Mouse (Mus musculus): ENCODE data around the gene Trim9. TPM values are rescaled to one million over a fixed set of nuclear protein-coding genes. Genes with fewer than 3 reads are reported as not detected.
A peak's percentile ranks its signal among the peaks of the same experiment; 100 is the strongest.

The Trim9 gene
- total RNA-seq, 2 experiments from 2014 or later, result 0.11 TPM; not detected in 1

DNA sequence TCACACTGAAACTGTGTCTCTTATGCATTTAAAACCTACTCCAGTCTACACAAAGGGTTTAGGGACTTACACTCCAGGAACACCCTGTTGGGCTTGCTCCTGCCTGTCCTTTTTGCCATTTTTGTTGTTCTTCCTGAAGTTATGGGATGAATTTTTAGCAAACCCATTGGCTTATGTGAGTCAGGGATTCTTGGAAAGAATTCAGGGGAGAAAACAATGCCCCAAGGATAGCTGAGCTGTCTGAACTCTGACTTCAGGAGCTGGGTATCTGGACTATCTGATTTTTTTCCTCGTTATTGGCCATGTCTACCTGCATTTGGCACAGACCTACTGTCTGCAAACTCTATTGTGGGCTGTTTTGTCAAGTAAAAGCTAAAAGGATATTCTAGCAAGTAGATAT lies 20.5 kb downstream of the Trim9 start:
- no peak for ATAC-seq (ENCODE audit: poor library complexity, severe bottlenecking)

DNA sequence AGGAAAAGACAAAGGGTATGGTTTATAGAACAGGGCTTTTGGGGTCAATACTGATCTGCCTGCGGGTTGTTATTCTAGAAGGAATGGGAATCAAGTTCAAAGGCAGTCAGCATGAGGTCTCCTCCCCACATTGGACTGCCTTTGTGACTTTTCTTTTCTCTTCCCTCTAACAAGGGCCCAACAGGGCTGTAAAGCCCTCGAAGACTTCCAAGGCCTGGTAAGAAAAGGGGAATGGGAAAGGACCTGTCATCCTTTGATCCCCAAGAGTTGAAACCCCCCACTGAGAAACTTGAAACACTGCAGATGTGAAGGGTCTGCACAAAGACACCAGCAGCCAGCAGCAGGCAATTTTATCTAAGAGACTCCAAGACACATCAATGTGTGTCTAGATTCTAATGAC lies 21.0 kb downstream of the Trim9 start:
- no peak for ATAC-seq (ENCODE audit: poor library complexity, severe bottlenecking)

GRCm38 (mm10) chr12:70325826-70326225 lies 21.6 kb downstream of the Trim9 start:
- ATAC-seq (ENCODE audit: poor library complexity, severe bottlenecking), result no peak

DNA sequence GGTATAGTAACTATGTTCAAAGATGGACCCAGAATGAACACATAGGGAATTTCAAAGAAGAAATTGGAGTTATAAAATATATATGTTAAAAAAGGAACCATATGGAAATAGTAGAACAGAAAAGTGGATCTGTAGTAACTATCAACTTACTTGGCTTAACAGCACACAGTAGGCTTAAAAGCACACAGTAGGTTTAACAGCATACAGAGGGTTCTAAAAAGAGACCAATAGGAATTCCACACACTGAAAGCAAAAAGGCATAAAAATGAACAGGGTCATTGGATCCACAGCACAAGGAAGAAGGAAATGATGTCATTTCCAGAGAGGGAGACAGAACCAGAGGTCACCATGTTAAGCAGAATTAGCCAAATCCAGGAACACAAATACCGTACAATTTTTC lies 24.6 kb downstream of the Trim9 start:
- no peak for ATAC-seq (ENCODE audit: poor library complexity, severe bottlenecking)

DNA sequence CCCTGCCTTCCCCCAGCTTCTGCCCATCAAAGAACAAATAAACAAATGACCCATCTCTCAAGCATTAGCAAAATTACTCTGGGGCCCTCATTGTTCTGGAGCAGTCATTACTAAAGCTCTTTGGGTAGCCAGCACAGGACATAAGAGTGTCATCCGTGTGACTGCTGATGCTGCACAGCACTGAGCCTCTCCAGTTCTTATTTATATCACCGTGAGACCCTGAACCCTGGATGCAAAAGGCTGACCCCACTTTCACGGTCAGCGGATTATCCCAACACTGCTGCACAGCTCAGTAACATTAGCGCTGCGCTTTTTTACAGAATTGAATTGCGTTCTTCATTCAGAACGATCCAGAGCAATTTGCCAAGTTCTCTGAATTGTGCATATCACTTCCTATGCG lies 31.3 kb downstream of the Trim9 start:
- no peak for ATAC-seq (ENCODE audit: poor library complexity, severe bottlenecking)

DNA sequence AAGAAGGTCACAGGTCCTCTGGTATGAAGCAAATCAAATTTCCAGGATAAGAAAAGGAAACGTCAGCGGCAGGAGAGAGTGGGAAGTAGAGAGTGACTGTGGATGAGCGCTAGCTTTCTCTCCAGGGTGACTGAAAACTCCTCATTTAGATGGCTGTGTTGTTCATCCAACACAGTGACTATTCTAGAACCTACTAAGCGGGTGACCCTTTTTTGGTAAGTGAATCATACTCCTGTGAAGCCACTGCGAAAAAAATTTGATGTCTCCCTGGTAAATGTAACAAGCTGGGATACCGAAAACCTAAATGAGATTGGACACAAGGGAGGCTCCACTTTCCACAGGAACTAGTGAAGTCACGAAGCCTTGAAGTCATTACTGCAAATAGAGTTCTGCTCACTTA lies 39.5 kb downstream of the Trim9 start:
- no peak for ATAC-seq (ENCODE audit: poor library complexity, severe bottlenecking)

- ATAC-seq (ENCODE audit: poor library complexity, severe bottlenecking), result no peak
Measured at GRCm38 (mm10) chr12:70307062-70307461, 40.4 kb downstream of the Trim9 start.

- ATAC-seq (ENCODE audit: poor library complexity, severe bottlenecking), result no peak
Measured at GRCm38 (mm10) chr12:70304014-70304413, 43.4 kb downstream of the Trim9 start.

- ATAC-seq (ENCODE audit: poor library complexity, severe bottlenecking), result no peak
Measured at GRCm38 (mm10) chr12:70303525-70303924, 43.9 kb downstream of the Trim9 start.

DNA sequence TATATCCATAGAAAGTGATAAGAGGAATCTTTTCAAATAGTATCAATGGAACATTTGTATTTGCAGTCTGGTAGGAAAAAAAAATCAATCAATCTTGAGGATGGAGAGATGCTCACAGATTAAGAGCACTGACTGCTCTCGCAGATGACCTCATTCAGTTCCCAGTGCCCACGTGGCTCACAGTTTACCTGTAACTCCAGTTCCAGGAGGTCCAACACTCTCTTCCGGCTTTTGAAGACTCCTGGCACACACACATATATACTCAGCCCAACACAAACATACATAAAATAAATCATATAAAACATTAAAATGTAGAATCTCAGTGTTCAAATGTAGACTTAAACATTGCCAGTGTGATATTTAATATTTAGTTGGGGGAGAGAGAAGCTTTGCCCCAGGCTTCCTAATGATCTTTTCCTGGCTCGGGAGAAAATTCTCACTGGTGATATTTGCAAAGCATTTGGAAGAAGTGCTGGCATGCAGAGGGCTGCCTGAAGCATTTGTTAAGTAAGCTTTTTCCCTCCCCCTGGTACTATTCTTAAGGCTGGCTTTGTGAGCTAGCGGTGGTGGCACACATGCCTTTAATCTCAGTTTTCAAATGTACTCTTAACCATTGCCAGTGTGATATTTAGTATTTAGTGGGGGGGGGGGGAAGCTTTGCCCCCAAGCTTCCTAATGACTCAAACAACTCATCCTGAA lies 45.2 kb downstream of the Trim9 start:
- ATAC-seq (ENCODE audit: poor library complexity, severe bottlenecking), result no peak

- no peak for ATAC-seq (ENCODE audit: poor library complexity, severe bottlenecking)
Measured at GRCm38 (mm10) chr12:70293927-70294684, 53.3 kb downstream of the Trim9 start.

- ATAC-seq (ENCODE audit: poor library complexity, severe bottlenecking), result no peak
Measured at GRCm38 (mm10) chr12:70293165-70293926, 54.1 kb downstream of the Trim9 start.

- no peak for ATAC-seq (ENCODE audit: poor library complexity, severe bottlenecking)
Measured at GRCm38 (mm10) chr12:70285521-70285920, 61.9 kb downstream of the Trim9 start.

- ATAC-seq (ENCODE audit: poor library complexity, severe bottlenecking), result no peak
Measured at GRCm38 (mm10) chr12:70284979-70285378, 62.4 kb downstream of the Trim9 start.

GRCm38 (mm10) chr12:70283116-70283731 lies 64.2 kb downstream of the Trim9 start:
- ATAC-seq (ENCODE audit: poor library complexity, severe bottlenecking), result no peak

GRCm38 (mm10) chr12:70280930-70281329 lies 66.5 kb downstream of the Trim9 start:
- ATAC-seq (ENCODE audit: poor library complexity, severe bottlenecking), result no peak

- ATAC-seq (ENCODE audit: poor library complexity, severe bottlenecking), result peak; percentile 47
Measured at GRCm38 (mm10) chr12:70280381-70280780, 67.0 kb downstream of the Trim9 start.

DNA sequence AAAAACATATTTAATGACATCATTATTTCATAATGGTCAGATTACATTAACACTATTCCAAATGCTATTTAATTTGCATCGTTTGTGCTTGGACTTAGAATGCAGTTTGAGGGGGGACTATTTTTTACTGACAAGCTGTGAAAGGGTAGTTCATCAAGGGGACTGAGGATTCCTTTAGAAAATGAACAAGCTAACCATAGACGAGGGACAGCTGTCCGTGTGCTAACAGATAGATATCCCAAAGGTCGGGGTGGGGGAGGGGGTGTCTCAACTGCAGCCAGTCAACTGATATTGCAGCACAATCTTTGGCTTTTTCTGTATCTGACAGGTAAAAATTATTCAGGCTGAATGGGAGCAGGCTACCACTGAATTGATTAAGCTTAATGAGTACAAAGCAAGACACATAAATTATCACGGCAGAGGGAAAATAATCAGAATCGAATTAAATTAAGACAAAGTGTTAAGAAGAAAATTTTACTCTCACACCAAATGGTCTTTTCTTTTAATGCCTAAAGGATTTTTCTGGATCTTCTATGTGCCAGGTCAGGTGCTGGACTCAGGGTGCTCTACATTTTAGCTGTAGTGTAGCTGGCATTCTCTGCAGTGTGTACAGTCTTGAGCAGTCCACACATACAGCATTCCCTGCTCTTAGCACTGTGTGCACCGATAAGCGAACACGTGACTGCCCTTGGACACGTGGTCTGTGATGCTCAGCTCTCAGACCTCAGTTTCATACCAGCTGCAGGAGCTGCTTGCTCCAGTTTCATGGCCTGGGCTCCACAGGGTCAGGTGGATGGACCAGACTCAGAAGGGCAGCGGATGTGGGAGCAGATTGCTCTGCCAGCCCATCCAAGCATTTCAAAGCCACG lies 70.1 kb downstream of the Trim9 start:
- no peak for ATAC-seq (ENCODE audit: poor library complexity, severe bottlenecking)

GRCm38 (mm10) chr12:70269724-70270123 lies 77.7 kb downstream of the Trim9 start:
- ATAC-seq (ENCODE audit: poor library complexity, severe bottlenecking), result no peak

- ATAC-seq (ENCODE audit: poor library complexity, severe bottlenecking), result peak; percentile 63
Measured at GRCm38 (mm10) chr12:70267314-70267713, 80.1 kb downstream of the Trim9 start.
